Mouse (Mus musculus) spleen, adult 2 months (tissue): ENCODE measurements around the gene Otud7b.

Source experiments
- CTCF ChIP-seq: fragments of 200-500 bp; IDR thresholded peaks from 2 replicates; pipeline ENCODE4 v1.5.1; 2011; ENCODE audit warnings: mild to moderate bottlenecking, inconsistent platforms; ENCODE audit not compliant: insufficient read depth, insufficient read length, insufficient replicate concordance; ENCODE audit errors: extremely low read depth
- POLR2A ChIP-seq: fragments of 200-500 bp; IDR thresholded peaks from 2 replicates; pipeline ENCODE4 v1.6.1; 2011; ENCODE audit warnings: low read depth, low read length, inconsistent platforms

GRCm38 (mm10) chr3:96060146-96060545 is 44.2 kb upstream of the Otud7b start:
- TF ChIP-seq CTCF: no peak
- TF ChIP-seq POLR2A: no peak
